Mouse (Mus musculus) G1E (cell line): ENCODE measurements around the gene Scp2d1.

Experiments used
- CTCF ChIP-seq: IDR thresholded peaks from 2 replicates; pipeline ENCODE4 v1.5.1; 2012; ENCODE audit warnings: low read depth, low read length, inconsistent platforms, mixed read lengths
- GATA1 ChIP-seq: IDR thresholded peaks from 2 replicates; pipeline ENCODE4 v1.6.1; 2012; ENCODE audit warnings: borderline replicate concordance, low read length, inconsistent platforms, mixed read lengths

DNA sequence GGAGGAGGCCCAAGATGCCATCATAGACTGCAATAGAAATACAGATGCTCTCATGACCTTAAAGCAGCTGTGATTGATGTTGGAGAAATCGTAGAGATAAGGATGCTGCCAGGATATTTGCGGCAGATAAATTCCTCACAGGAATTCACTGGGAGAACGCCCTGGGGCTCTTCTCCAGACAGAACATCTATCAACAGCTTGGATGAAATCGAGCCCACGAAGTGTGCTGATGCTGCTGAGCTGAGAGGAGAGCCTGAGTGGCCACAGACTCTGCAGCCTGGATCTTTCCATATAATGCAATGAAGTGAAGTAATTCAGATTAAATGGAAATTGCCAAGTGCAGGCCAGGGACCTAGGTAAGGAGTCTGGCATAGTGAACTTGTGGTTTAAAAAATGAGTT is 42.7 kb upstream of the Scp2d1 start:
- TF ChIP-seq GATA1 (no peak), CTCF (no peak)
